Mouse (Mus musculus) embryonic fibroblast, embryonic 13.5 days (primary cell): Measurements from ENCODE around the gene Smad3. TPM values are rescaled to one million over a fixed set of nuclear protein-coding genes. Genes with fewer than 3 reads are reported as not detected.

Experiments
- H3K27ac ChIP-seq: 2 replicates; pipeline ENCODE4 v1.5.1; 2012; ENCODE audit warnings: low read length, control low read depth, inconsistent platforms; ENCODE audit not compliant: insufficient read depth
- H3K4me1 ChIP-seq: 2 replicates; pipeline ENCODE4 v1.6.1; 2011; ENCODE audit warnings: low read length; ENCODE audit not compliant: control insufficient read depth, insufficient read depth
- H3K4me3 ChIP-seq: 2 replicates; pipeline ENCODE4 v1.5.1; 2011; ENCODE audit warnings: mild to moderate bottlenecking, control low read depth, low read length; ENCODE audit not compliant: insufficient read depth
- CTCF ChIP-seq: IDR thresholded peaks from 2 replicates; pipeline ENCODE4 v1.5.1; 2011; ENCODE audit warnings: mild to moderate bottlenecking, control low read depth, low read length, moderate library complexity, borderline replicate concordance; ENCODE audit not compliant: insufficient read depth
- POLR2A ChIP-seq: IDR thresholded peaks from 2 replicates; pipeline ENCODE4 v1.6.1; 2011; ENCODE audit warnings: low read depth, mild to moderate bottlenecking, control low read depth, low read length, moderate library complexity
- polyA plus RNA-seq: library from polyadenylated mRNA; stranded (reverse); fragments of >200 nt; gene quantifications from 2 replicates; pipeline ENCODE4 v1.2.4, GENCODE M21; 2011; ENCODE audit warnings: low read depth; ENCODE audit not compliant: missing spikeins, insufficient read length

The Smad3 gene
- polyA plus RNA-seq, 1 experiment: 52.4 TPM

DNA sequence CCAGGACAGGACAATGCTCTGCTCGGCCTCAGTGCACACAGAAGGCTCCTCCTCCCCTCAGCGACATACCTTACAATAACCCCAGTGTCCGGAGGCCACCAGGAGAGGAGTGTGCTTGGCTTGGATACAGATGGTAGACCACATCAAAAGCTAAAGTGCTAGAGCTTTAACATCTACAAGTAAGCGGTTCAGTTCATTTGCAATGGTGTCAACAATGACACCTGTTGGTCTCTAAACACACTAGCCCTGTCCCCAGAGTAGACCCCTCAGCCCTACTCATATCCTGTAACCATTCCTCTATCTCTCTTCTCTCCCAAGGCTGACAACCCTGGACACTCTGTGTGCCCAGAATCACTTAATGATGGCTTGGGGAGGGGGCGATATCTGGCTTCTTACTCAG lies 33.0 kb downstream of the Smad3 start:
- H3K4me1 ChIP-seq: peaks cover 45% of the 10 kb centered on the region
- H3K27ac ChIP-seq: peak overlapping the region; percentile 47
- TF ChIP-seq CTCF (no peak), POLR2A (no peak)
- no peak overlapping the region for H3K4me3 ChIP-seq

DNA sequence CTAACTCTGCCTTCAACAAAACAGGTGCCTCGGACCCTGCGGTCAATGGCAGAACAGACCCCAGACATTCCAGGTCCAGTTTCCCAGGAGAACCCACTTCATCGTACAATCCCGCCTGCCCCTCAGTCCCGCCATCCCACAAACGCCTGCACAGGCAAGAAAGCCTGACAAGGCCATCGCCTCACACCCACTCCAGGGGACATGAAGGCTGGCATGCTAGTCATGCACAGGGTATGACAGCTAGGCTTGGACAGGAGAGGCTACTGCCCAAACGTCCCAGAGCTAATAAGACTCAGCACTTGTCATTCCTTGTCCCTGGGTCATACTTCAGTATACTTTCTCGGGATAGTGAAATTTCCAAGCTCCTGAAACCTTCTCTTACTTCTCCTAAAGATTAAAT lies 34.9 kb downstream of the Smad3 start:
- no peak overlapping the region for H3K27ac ChIP-seq
- peaks cover 55% of the 10 kb centered on the region for H3K4me1 ChIP-seq
- no peak for TF ChIP-seq CTCF
- TF ChIP-seq POLR2A: no peak
- H3K4me3 ChIP-seq: no peak overlapping the region

DNA sequence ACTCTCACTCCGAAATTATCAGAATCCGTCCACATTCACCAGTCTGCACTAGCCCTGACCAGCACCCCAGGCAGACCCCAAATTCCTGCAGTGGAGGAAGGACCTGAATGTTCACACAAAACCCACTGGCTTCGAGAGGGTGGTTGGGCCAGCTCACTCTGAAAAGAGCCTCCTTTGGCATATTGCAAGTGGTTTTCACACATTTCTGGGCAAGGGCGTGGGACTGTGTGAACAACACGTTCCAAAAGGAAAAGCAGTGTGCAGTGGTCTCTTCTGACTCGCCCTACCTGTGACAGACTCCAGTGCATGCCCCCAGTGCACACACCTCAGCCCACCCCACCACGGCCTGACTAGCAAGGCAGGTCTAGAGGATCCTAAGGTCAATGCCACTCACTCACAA lies 35.4 kb downstream of the Smad3 start:
- H3K4me1 ChIP-seq: peaks cover 54% of the 10 kb centered on the region
- no peak overlapping the region for H3K27ac ChIP-seq
- TF ChIP-seq POLR2A: no peak
- TF ChIP-seq CTCF: no peak

DNA sequence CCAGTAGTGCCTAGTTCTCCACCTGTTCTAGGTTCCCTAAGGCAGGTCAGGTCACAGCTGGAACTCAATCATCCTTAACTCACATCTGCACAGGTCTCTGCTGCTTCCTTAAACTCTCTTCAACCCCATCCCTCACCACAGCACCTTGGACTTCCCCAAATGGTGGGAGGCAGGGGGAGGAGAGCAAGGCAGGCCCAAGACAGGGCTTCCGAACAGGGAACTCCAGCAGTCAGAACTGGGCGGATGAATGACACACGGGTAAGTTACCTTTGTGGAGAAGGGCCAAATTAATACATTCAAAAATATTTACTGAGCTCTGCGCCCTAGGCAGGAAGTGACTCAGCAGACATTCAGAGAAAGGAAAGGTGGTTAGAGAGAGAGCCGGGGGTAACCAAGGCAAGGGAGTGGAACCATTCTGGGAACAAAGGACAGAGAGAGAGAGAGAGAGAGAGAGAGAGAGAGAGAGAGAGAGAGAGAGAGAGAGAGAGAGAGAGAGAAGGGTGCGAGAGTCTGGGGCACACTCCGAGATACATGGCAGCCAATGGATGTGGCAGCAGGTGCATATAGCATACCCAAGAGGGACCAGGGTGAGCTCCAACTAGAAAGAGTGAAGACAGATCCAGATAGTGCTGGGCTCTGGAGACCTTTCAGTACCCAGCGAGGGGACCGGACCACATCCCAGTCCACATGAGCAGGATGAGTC lies 36.1 kb downstream of the Smad3 start:
- TF ChIP-seq CTCF (no peak), POLR2A (no peak)
- H3K27ac ChIP-seq: peak overlapping the region; percentile 10; the same call in 1 of the 2 replicates

More for the DNA sequence above, 35.4 kb downstream of the Smad3 start:
- no peak overlapping the region for H3K4me3 ChIP-seq

DNA sequence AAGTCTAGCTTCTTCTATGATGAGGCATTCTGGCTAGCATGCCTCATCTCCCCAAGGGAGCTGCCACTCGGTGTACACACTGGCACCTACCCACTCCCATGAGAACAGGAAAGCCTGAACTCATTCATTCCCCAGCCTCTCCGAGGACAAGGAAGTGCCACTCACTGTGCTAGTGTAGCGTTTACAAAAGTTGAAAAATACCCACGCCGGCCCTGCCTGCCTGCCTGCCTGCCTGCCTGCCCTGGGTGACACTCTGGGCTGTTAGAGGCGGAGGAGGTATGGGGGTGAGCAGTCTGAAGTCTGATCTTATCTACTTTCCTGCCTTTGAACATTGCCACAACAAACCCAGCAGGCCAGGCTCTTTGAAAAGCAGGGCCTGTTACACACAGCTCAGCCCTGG lies 37.1 kb downstream of the Smad3 start:
- H3K4me1 ChIP-seq: peaks cover 53% of the 10 kb centered on the region
- no peak overlapping the region for H3K4me3 ChIP-seq
- no peak for TF ChIP-seq CTCF
- TF ChIP-seq POLR2A: no peak
- no peak overlapping the region for H3K27ac ChIP-seq

More for the DNA sequence above, 36.1 kb downstream of the Smad3 start:
- H3K4me3 ChIP-seq: no peak overlapping the region
- peaks cover 54% of the 10 kb centered on the region for H3K4me1 ChIP-seq

DNA sequence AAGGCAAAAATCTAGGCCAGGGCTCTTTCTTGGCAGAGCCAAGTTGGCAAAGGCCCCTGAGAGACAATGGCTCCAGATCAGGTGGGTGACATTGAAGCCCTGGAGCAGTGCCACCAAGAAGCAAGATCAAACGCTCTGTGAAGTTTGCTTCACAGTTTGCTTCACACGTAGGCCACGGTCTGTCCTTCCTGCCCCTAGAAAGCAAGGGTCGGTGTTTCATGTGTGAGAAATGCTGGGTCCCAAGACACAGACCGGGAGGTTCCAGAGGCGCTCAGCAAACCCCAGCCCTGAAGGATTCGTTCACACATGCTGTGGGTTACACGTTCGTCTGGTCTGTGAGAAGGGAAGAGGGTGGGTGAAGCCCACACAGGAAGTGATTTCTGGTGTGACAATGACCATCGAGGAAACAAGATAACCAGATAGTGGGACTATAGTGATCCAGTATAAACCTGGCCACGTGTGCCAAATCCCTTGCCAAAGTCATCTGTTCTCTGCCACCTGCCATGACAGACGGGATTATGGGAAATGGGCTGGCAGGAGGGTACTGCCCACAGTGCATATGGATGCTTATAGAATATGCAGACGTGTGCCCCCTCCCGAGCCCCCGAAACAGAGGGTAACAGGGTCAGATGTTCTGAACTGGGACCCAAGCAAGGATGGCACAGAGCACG lies 37.9 kb downstream of the Smad3 start:
- Histone ChIP-seq H3K4me1 (peaks cover 51% of the 10 kb centered on the region), H3K27ac (no peak overlapping the region), H3K4me3 (no peak overlapping the region)
- TF ChIP-seq CTCF (no peak), POLR2A (no peak)

DNA sequence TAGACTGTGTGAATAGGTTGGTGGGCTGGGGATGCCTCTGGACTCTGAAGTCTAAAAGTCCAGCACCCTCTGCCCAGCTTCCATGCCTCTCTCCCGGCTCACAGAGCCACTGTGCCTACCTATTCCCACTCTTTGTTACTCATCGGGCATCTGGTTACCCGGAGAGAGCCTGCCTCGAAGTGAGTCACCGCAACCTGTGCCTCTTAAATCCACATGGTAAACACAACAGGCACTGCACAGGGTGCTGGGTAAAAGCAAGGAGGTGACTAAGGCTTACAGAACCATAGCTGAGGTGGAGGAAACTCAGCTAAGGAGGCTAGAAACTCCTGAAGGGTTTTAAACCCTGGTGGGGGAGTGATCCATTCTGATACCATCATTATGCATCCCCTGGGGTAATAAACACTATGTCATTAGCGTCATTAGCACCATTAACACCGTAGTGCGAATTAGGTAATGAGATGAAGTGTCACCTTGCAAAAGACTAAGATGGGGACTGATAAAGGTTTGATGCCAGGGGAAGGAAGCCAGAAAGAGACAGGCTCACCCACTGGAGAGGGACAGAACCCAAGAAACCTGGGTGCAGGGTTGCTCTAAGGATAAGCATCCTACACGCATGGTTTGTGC lies 38.9 kb downstream of the Smad3 start:
- no peak overlapping the region for H3K27ac ChIP-seq
- TF ChIP-seq POLR2A (no peak), CTCF (no peak)
- no peak overlapping the region for H3K4me3 ChIP-seq
- peaks cover 48% of the 10 kb centered on the region for H3K4me1 ChIP-seq

DNA sequence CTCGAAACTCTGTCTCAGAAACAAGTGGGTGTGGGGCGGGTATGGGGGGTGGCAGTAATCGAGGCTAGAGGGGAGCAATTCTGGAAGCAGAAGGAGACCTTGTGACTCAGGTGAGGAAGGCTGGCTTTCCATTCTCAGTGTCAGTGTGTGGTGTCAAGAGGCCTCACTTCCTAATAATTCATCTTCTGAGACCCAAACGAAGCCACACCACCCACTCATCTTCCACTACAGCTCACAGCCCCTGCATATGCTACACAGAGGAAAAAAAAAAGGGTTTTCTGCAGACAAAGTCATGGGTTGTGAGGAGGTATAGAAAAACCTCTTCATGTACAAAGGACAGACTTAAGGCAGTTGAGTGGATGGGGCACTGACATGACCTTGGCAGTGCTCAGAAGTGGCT lies 39.6 kb downstream of the Smad3 start:
- H3K4me1 ChIP-seq: peaks cover 50% of the 10 kb centered on the region
- no peak overlapping the region for H3K4me3 ChIP-seq
- H3K27ac ChIP-seq: no peak overlapping the region
- TF ChIP-seq POLR2A: no peak
- TF ChIP-seq CTCF: no peak

DNA sequence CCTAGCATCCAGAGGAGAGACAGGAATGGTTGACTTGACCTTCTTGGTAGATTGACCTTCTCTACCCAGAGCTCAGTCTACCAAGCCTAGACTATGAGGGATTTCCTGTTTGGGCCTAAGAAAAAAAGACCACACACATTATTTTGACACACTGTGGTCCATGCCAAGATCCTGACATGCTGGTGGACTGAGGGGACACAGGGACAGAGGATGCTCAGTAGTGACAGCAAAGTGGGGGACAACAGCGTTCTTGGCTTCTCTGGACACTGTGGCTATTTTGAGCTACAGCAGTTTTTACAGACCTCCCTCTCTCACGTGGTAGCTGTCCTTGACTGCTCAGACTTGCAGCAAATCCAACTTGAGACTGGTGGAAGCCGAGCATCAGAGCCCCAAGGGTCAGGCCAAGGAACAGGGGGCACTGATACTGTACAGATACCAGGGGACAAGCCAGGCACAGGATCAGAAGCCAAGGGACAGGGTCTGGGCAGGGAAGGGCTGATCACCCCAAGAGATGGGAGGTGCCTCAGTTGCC lies 40.3 kb downstream of the Smad3 start:
- peaks cover 50% of the 10 kb centered on the region for H3K4me1 ChIP-seq
- TF ChIP-seq CTCF (no peak), POLR2A (no peak)
- H3K27ac ChIP-seq: no peak overlapping the region
- H3K4me3 ChIP-seq: no peak overlapping the region
